Mouse (Mus musculus) adrenal gland, postnatal 25 days (tissue): Measurements from ENCODE around the gene Fbxl13. TPM values are rescaled to one million over a fixed set of nuclear protein-coding genes. Genes with fewer than 3 reads are reported as not detected.

Source experiments
- DNase-seq: peaks from one replicate; pipeline ENCODE4 v3.0.0; 2021; ENCODE audit warnings: mixed read lengths
- total RNA-seq: library from RNA; stranded (reverse); gene quantifications from 2 replicates; pipeline ENCODE4 v1.2.3, GENCODE M21; 2021

The Fbxl13 gene
- total RNA-seq, 1 experiment from 2014 or later: not detected

- no peak for DNase-seq
Measured at GRCm38 (mm10) chr5:21519166-21519565, 126.3 kb downstream of the Fbxl13 start.

- DNase-seq: no peak
Measured at GRCm38 (mm10) chr5:21518207-21518606, 127.2 kb downstream of the Fbxl13 start.

DNA sequence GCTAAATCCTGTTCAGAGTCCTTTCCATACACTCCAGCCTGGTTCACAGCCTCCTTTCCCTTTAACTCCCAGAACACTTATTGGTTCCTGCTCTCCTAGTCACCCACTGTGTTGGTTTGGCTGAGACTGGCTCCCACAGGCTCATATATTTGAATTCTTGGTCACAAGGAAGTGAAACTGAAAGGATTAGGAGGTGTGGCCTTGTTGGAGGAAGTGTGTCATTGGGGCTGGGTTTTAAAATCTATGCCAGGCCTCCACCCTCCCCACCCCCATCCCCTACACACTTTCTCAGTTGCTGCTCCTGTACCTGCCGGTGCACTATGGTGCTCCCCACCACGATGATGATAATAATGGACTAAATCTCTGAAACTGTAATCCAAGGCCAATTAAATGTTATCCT is 127.9 kb downstream of the Fbxl13 start:
- DNase-seq: no peak

- DNase-seq: no peak
Measured at GRCm38 (mm10) chr5:21513363-21513762, 132.1 kb downstream of the Fbxl13 start.

DNA sequence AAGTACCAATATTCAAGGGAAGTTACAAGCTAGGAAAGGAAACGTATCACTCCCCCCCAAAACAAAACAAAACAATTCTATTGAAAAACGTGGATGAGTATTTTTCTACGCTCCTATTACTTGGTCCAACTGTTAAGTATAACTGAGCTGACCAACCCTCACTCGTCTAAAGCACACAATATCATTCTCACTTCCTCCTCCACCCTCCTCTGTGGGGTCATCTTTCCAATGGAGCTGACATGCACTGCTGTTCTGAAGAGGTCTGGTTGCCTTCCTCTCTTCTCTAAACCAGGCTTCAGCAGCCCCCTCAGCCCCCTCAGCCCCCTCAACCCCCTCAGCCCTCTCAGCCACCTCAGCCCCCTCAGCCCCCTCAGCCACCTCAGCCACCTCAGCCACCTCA is 135.6 kb downstream of the Fbxl13 start:
- DNase-seq: no peak

GRCm38 (mm10) chr5:21506887-21507286 is 138.5 kb downstream of the Fbxl13 start:
- no peak for DNase-seq

GRCm38 (mm10) chr5:21505159-21505558 is 140.3 kb downstream of the Fbxl13 start:
- no peak for DNase-seq

DNA sequence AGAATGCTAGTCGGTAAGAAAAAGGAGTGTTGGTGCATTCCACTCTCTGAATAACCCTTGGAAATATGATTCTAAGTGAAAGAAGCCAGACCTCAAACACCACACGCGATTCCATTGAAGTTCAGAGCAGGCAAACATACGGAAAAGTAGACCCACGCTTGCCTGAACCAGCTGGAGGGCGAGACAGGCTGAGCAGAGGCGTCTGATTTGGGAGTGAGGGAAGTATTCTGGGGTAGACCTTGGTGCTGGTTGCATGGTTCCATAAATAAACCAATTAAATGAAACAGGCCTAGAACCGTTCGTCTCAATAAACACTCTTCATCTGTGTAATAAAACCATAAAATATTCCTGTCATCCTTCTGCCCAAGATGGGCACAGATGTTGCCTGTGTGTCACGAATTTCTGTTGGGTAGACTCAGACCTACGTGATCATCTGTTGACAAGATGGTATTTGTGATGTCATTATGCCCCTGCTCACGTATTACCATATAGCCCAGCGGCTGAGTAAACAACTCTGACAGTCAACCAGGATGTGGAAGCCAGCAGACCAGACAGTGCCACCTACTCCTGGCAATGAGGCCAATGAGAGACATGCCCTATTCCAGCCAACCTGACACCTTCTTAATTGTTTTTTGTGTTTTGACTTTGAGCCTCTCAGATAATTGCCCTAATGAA is 142.4 kb downstream of the Fbxl13 start:
- DNase-seq: no peak

GRCm38 (mm10) chr5:21500941-21501340 is 144.5 kb downstream of the Fbxl13 start:
- no peak for DNase-seq

DNA sequence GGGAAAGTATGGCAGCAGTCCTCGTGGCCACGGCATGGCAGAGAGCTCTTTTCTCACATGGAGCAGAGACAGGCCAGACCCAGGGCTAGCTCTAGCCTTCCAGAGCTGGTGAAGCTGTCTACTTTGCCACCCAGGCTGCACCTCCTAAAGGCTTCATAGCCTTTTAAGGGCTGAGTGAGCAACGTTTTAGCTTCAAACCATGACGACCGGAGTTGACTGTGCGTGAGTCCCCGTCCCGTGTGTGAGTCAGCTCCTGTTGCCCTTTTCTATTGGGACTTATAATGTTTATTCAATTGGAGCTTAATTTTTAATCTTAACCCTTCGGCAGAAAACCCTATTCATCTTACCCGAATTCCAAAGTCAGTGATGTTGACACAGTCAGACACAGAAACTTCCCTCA is 145.3 kb downstream of the Fbxl13 start:
- no peak for DNase-seq

DNA sequence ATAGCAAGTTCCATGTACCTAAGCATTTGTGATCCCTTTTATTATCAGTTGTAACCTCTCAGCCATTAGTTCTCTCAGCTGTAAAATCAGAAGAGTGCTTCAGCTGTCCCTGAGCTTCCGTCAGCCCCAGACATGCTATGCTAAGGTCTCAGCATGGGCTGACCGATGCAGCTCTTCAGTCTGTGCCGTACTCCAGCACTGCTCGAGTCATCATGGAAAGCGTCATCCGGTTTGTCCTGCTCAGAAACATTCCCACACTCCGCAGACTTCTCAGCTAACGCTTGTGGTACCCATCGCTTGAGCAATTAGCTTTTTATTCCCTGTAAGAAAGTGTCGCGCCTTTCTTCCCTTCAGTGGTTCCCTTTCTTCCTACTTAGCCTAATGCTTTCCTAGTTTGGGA is 146.5 kb downstream of the Fbxl13 start:
- no peak for DNase-seq

- DNase-seq: no peak
Measured at GRCm38 (mm10) chr5:21498490-21498889, 146.9 kb downstream of the Fbxl13 start.

DNA sequence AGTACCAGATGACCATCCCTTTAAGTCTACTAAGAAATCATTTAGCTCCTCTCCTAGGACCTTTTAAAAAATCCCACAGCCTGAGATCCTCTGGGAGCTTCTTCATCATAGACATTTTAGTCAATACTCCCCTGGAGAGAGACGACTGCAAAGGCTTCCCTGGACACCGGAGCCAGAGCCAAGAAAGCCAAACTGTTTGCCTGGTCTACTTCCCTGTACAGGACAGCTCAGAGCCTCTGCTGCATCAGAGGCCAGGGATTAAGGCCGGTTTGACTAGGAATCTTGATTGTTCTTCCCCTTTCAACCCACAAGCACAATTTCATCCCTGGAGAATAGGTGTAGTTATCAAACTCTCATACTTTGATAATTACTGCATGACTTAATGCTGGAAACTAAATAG is 148.6 kb downstream of the Fbxl13 start:
- no peak for DNase-seq

GRCm38 (mm10) chr5:21496321-21496720 is 149.1 kb downstream of the Fbxl13 start:
- DNase-seq: no peak

DNA sequence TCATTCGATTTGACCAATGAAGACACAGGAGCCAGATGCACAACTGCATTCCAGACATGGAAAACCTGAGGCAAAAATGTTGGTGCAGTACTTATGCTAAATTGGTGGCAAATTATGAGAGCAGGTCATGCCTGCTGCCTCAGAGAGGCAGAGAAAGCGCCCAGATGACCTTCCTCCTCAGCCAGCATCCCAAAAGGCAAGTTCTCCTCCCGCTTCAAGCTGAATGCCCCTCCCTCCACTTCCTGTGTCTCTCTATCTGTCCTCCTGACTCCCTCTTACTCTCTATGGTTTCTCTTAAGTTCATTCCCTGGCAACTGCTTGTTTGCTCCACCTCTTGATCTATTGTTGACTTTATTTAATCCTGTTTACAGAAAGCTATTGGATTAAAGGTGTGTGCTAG is 150.7 kb downstream of the Fbxl13 start:
- DNase-seq: no peak

GRCm38 (mm10) chr5:21493294-21493999 is 152.0 kb downstream of the Fbxl13 start:
- no peak for DNase-seq

- no peak for DNase-seq
Measured at GRCm38 (mm10) chr5:21492213-21492612, 153.2 kb downstream of the Fbxl13 start.

DNA sequence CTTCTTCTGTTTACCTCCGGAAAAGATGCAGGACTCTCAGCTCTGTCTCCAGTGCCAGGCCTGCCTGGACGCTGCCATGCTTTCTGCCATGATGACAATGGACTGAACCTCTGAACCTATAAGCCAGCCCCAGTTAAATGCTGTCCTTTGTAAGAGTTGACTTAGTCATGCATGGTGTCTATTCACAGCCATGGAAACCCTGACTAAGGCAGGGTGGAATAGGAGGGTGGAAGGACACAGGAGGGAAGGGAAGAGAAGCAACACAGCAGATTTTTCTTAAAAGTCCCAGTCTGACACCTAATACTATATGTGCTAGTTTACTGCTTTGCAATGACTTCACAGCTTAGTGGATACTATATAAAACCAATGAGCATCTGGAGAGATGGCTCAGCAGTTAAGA is 154.0 kb downstream of the Fbxl13 start:
- DNase-seq: no peak

DNA sequence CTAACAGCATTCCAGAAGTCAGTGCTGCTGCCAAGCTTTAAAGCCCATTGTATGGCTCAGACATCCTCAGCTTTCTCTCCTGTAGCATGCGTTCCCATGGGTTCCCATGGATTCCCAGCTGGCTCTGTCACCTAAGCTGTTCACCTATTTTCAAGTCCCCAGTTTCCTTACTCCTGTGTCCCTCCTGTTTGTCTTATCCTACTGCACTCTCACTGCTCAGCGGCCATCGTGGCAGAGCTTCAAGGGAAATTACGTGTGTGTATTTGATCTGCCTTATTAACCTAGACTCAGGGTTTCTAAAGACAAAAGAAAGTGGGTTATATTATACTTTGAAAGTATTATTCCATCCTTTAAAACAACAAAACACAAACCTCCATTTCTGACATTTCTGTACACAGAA is 156.3 kb downstream of the Fbxl13 start:
- no peak for DNase-seq

DNA sequence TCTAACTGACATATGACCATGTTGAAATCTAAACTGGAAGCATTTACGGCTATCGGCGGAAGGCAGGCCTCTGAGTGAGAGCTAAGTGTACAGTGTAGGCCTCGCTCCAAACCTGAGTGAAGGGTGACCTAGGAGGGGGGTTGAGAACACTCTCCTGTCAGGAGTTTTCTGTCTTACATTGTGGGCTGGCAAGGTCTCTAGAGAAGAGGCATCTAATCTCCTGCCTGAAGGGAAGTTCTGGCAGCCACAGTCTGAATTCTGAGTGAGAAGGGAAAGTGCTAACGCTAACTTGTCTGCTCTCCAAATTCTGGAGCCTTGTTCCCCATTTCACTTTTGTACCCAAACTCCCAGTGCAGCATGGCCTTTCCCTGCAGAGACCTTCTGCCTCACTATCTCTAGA is 156.9 kb downstream of the Fbxl13 start:
- no peak for DNase-seq

GRCm38 (mm10) chr5:21487716-21488115 is 157.7 kb downstream of the Fbxl13 start:
- no peak for DNase-seq

GRCm38 (mm10) chr5:21487306-21487705 is 158.1 kb downstream of the Fbxl13 start:
- DNase-seq: no peak

GRCm38 (mm10) chr5:21486798-21487197 is 158.6 kb downstream of the Fbxl13 start:
- DNase-seq: no peak

GRCm38 (mm10) chr5:21485197-21485829 is 160.1 kb downstream of the Fbxl13 start:
- no peak for DNase-seq
